Comparison of ENCODE assay signal across 22 mouse cellular contexts in the genomic region with DNA sequence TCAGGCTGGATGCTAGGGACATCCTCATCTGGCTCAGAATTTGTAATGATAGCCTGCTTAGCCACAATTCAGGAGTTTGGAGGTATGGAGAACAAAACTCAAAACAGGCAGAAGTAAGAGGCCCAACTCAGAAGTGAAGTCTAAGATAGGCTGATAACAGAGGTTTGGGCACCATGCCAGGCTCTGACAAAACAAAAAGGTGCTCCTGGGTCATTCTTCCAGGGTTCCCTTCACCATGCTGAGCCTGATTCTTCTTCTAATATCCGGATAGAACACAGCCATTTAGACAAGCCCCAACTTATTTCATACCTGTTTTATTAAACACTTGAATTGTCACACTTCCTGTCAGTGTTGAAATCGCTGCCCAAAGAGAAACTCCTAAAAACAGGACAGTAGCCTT.
"Had no signal": no experiment of that assay in that cellular context is flagged by ENCODE, and none has a peak within 500 bp of the region (broad histone marks: within the 10 kb centered on the region; RNA-seq: fewer than 3 reads in every experiment).

No protein-coding gene starts in this region.

- DNase-seq: forebrain, postnatal 0 days; gastrocnemius, postnatal 14 days; gastrocnemius, postnatal 36 days; heart, adult 18-20 months; heart, postnatal 14 days; heart, postnatal 36 days; kidney, adult 11 months; kidney, adult 2 months; kidney, postnatal 14 days; kidney, postnatal 36 days; layer of hippocampus, adult 9-11 months; layer of hippocampus, postnatal 36 days; left cerebral cortex, postnatal 4 days had no signal

- ATAC-seq: forebrain, postnatal 0 days; hindbrain, postnatal 0 days; intestine, embryonic 16.5 days had no signal

- H3K27ac ChIP-seq: heart, embryonic 10.5 days; heart, embryonic 13.5 days; heart, embryonic 15.5 days; hindbrain, embryonic 13.5 days; hindbrain, embryonic 15.5 days; hindbrain, postnatal 0 days; limb, embryonic 13.5 days; limb, embryonic 15.5 days had no signal

- H3K4me2 ChIP-seq: heart, embryonic 13.5 days; heart, embryonic 15.5 days; hindbrain, embryonic 13.5 days; hindbrain, embryonic 15.5 days; limb, embryonic 13.5 days; limb, embryonic 15.5 days had no signal

- H3K9me3 ChIP-seq: heart, embryonic 10.5 days; heart, embryonic 13.5 days; heart, embryonic 15.5 days; hindbrain, embryonic 13.5 days; hindbrain, embryonic 15.5 days; limb, embryonic 13.5 days; limb, embryonic 15.5 days had no signal

- H3K4me1 ChIP-seq: heart, embryonic 10.5 days; heart, embryonic 13.5 days; heart, embryonic 15.5 days; hindbrain, embryonic 13.5 days had no signal

- H3K4me3 ChIP-seq: heart, embryonic 10.5 days; heart, embryonic 13.5 days; heart, embryonic 15.5 days; hindbrain, embryonic 13.5 days; hindbrain, embryonic 15.5 days; limb, embryonic 13.5 days; limb, embryonic 15.5 days had no signal

- H3K27me3 ChIP-seq: heart, embryonic 13.5 days; heart, embryonic 15.5 days; hindbrain, embryonic 13.5 days; hindbrain, embryonic 15.5 days; limb, embryonic 13.5 days; limb, embryonic 15.5 days had no signal

- H3K9ac ChIP-seq: forebrain, postnatal 0 days; heart, embryonic 13.5 days; heart, embryonic 15.5 days; hindbrain, embryonic 13.5 days; hindbrain, embryonic 15.5 days; limb, embryonic 13.5 days; limb, embryonic 15.5 days had no signal

- H3K36me3 ChIP-seq: heart, embryonic 10.5 days; heart, embryonic 13.5 days; heart, embryonic 15.5 days; hindbrain, embryonic 13.5 days; hindbrain, embryonic 15.5 days; limb, embryonic 13.5 days; limb, embryonic 15.5 days had no signal
